Mouse (Mus musculus): ENCODE results near the gene Tesk1. TPM values are rescaled to one million over a fixed set of nuclear protein-coding genes. Genes with fewer than 3 reads are reported as not detected.

Gene Tesk1
- polyA plus RNA-seq (2014; fragmentation: Illumina TruSeq; extraction: RNeasy Lipid Tissue Mini Kit (QIAGEN cat#74804); ENCODE audit: low read depth, low replicate concordance), result 0.58 TPM

GRCm38 (mm10) chr4:43441639-43442038, at the start of gene Tesk1:
TSS of gene Tesk1 (plus strand) at chr4:43441939.

DNA sequence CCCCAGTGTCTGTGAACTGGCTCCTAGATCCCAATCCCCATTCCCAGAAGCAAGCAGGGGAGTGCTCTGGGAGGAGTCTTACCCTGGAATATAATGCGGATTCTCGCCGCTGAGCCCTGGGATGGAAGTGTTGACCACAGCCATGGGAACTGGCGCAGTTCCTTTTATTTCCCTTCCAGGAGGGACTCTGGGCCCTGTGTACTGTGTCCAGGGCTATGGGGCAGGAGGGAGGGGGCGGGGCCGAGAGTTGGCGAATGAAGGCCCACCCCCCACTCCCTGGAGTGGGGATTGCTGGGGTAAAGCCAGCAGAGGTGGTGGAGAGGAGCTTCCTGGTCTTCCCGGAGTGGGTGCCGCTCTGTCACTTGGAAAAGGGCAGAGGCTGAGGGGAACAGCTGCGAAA, 12.8 kb upstream of the Tesk1 start, which contains the start of gene Fam166b:
Gene Fam166b, minus strand, starts transcription at position 189 of the 400 bp plus-strand sequence.

DNA sequence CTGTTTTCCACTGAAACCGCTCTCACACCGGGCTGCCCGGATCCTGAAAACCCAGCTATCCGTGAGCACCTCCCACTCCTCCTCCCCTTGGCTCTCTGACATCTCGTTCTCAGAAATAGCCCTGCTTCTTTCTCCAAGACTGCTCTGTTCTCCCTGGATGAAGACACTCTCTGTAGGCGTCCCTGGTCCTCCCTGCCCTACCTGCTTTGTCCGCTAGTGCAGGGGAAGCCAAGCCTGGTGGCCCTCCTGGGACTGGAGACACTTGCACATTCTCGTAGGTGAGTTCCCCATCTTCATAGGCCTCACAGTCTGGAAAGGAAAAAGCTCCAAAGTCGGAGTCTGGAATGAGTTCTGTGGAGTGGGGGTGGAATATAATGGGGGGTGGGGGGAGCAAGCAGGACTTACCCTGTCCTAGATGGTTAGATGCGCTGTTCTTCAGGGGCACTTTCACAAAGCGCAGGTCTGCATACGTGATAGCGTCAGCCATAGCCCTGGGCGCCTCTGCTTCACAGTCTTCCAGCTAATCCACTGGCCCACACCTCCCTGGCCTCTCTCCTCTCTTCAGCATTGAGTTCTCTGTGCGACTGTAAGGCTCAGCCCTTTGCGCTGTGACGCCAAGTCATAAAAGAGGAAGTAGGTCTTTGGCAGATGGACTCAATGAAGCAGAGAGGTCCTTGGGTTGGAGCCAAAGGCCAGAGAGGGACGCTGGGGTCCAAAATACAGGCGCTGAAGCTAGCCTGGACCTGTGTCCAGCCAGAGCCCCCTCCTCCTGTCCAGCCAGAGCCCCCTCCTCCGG, 12.5 kb downstream of the Tesk1 start, which contains the start of gene Cd72:
Gene Cd72, minus strand, starts transcription at position 588 of the 796 bp plus-strand sequence.

GRCm38 (mm10) chr4:43483535-43484091, 41.9 kb downstream of the Tesk1 start, which contains the start of gene Sit1:
TSS of gene Sit1 (minus strand) at chr4:43483734.

DNA sequence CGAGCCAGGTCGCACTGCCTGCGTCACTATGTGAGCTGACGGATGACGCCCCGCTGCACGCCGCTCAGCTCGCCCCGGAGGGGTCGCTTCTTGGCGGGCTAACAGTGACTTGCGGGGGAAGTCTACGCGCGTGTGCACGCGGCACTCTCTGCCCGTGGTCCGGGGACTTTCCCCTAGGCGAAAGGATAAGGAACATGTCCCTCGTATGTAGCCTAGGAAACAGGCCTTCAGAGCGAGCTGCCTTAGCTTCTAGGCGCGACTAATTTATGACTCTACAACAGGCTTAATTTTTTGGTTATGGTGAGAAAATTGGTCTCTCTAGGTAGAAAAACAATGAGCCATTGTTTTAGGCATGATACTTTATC, 51.1 kb downstream of the Tesk1 start, which contains the start of gene Ccdc107:
Gene Ccdc107, plus strand, starts transcription at position 80 of the 365 bp plus-strand sequence.

Other genes with a start within 250 kb of the Tesk1 start
- gene Atp8b5, start 174.8 kb upstream of the Tesk1 start, polyA plus RNA-seq (2014; fragmentation: Illumina TruSeq; extraction: RNeasy Lipid Tissue Mini Kit (QIAGEN cat#74804); ENCODE audit: low read depth, low replicate concordance), result 0.35 TPM
- gene Rusc2, start 60.0 kb upstream of the Tesk1 start, polyA plus RNA-seq (2014; fragmentation: Illumina TruSeq; extraction: RNeasy Lipid Tissue Mini Kit (QIAGEN cat#74804); ENCODE audit: low read depth, low replicate concordance), result 0.87 TPM
- gene Fam166b, start 12.8 kb upstream of the Tesk1 start, polyA plus RNA-seq (2014; fragmentation: Illumina TruSeq; extraction: RNeasy Lipid Tissue Mini Kit (QIAGEN cat#74804); ENCODE audit: low read depth, low replicate concordance), result not detected
- gene Cd72, start 12.7 kb downstream of the Tesk1 start, polyA plus RNA-seq (2014; fragmentation: Illumina TruSeq; extraction: RNeasy Lipid Tissue Mini Kit (QIAGEN cat#74804); ENCODE audit: low read depth, low replicate concordance), result 1.6 TPM
- not detected for gene Sit1, start 41.8 kb downstream of the Tesk1 start, polyA plus RNA-seq (2014; fragmentation: Illumina TruSeq; extraction: RNeasy Lipid Tissue Mini Kit (QIAGEN cat#74804); ENCODE audit: low read depth, low replicate concordance)
- 10.8 TPM for gene Ccdc107, start 51.0 kb downstream of the Tesk1 start, polyA plus RNA-seq (2014; fragmentation: Illumina TruSeq; extraction: RNeasy Lipid Tissue Mini Kit (QIAGEN cat#74804); ENCODE audit: low read depth, low replicate concordance)
- 1.4 TPM for gene Arhgef39, start 57.8 kb downstream of the Tesk1 start, polyA plus RNA-seq (2014; fragmentation: Illumina TruSeq; extraction: RNeasy Lipid Tissue Mini Kit (QIAGEN cat#74804); ENCODE audit: low read depth, low replicate concordance)
- not detected for gene Car9, start 65.0 kb downstream of the Tesk1 start, polyA plus RNA-seq (2014; fragmentation: Illumina TruSeq; extraction: RNeasy Lipid Tissue Mini Kit (QIAGEN cat#74804); ENCODE audit: low read depth, low replicate concordance)
- 13.8 TPM for gene Tpm2, start 81.8 kb downstream of the Tesk1 start, polyA plus RNA-seq (2014; fragmentation: Illumina TruSeq; extraction: RNeasy Lipid Tissue Mini Kit (QIAGEN cat#74804); ENCODE audit: low read depth, low replicate concordance)
- 30.6 TPM for gene Creb3, start 120.4 kb downstream of the Tesk1 start, polyA plus RNA-seq (2014; fragmentation: Illumina TruSeq; extraction: RNeasy Lipid Tissue Mini Kit (QIAGEN cat#74804); ENCODE audit: low read depth, low replicate concordance)
- 297 TPM for gene Tln1, start 120.8 kb downstream of the Tesk1 start, polyA plus RNA-seq (2014; fragmentation: Illumina TruSeq; extraction: RNeasy Lipid Tissue Mini Kit (QIAGEN cat#74804); ENCODE audit: low read depth, low replicate concordance)
- gene Rgp1, start 136.8 kb downstream of the Tesk1 start, polyA plus RNA-seq (2014; fragmentation: Illumina TruSeq; extraction: RNeasy Lipid Tissue Mini Kit (QIAGEN cat#74804); ENCODE audit: low read depth, low replicate concordance), result 3.9 TPM
- 2.4 TPM for gene Gba2, start 136.9 kb downstream of the Tesk1 start, polyA plus RNA-seq (2014; fragmentation: Illumina TruSeq; extraction: RNeasy Lipid Tissue Mini Kit (QIAGEN cat#74804); ENCODE audit: low read depth, low replicate concordance)
- gene Msmp, start 142.6 kb downstream of the Tesk1 start, polyA plus RNA-seq (2014; fragmentation: Illumina TruSeq; extraction: RNeasy Lipid Tissue Mini Kit (QIAGEN cat#74804); ENCODE audit: low read depth, low replicate concordance), result not detected
- 9.6 TPM for gene Npr2, start 190.0 kb downstream of the Tesk1 start, polyA plus RNA-seq (2014; fragmentation: Illumina TruSeq; extraction: RNeasy Lipid Tissue Mini Kit (QIAGEN cat#74804); ENCODE audit: low read depth, low replicate concordance)
- gene Spag8, start 211.7 kb downstream of the Tesk1 start, polyA plus RNA-seq (2014; fragmentation: Illumina TruSeq; extraction: RNeasy Lipid Tissue Mini Kit (QIAGEN cat#74804); ENCODE audit: low read depth, low replicate concordance), result not detected
- gene Hint2, start 214.5 kb downstream of the Tesk1 start, polyA plus RNA-seq (2014; fragmentation: Illumina TruSeq; extraction: RNeasy Lipid Tissue Mini Kit (QIAGEN cat#74804); ENCODE audit: low read depth, low replicate concordance), result 3.3 TPM
- gene Tmem8b, start 227.0 kb downstream of the Tesk1 start, polyA plus RNA-seq (2014; fragmentation: Illumina TruSeq; extraction: RNeasy Lipid Tissue Mini Kit (QIAGEN cat#74804); ENCODE audit: low read depth, low replicate concordance), result 2.6 TPM
- gene Fam221b, start 227.2 kb downstream of the Tesk1 start, polyA plus RNA-seq (2014; fragmentation: Illumina TruSeq; extraction: RNeasy Lipid Tissue Mini Kit (QIAGEN cat#74804); ENCODE audit: low read depth, low replicate concordance), result 0.17 TPM

All from adrenal gland, adult 10 weeks (tissue).